Mouse (Mus musculus): ENCODE measurements around the gene Sephs2. TPM values are rescaled to one million over a fixed set of nuclear protein-coding genes. Genes with fewer than 3 reads are reported as not detected.

The Sephs2 gene
- total and polyA plus RNA-seq, 2 experiments from 2014 or later = 70.0 to 95.2 TPM

DNA sequence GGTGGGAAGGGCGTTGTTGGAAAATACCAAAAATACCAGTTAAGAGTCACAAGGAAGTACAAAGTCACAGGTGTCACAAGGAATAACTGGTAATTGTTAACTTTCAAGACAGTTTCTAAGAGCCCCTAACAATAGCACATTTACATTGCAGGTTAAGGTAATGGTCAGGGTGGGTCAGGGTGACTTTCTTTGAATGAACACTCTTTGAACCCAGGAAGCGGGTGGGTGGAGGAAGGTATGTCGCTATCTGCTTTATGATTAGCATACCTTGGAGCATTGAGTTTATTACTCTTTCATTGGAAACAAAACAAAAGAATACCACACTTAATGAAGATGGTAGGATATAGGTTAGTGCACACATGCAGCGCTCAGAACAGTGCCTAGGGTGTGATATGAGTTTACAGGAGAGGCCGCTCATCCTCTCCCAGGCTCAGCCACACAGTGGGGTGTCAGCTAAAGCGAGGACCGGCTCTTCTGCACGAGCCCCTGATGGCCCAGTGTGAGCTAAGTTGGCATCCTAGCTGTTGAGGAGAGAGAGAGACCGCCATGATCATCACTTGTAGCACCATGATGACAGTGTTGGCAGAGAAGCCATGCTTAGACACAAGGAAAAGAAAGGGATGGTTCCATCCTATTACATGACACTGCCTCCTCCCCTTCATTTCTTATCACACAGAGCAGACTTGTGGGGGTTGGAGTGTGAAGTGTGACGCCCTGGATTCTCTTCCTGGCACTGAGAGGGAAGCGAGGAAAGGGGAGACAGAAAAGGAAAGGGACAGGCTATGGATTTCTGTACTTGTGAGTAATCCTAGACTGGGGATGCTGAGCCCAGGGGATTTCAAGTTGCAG lies 48.5 kb downstream of the Sephs2 start:
- H3K4me3 ChIP-seq (ENCODE audit: low read depth, low read length) = no peak overlapping the region
- no peaks in the 10 kb centered on the region for H3K9me3 ChIP-seq (ENCODE audit: low read length)
- DNase-seq (ENCODE audit: low spot score) = no peak
- no peaks in the 10 kb centered on the region; the same call in 1 of the 2 replicates for H3K4me1 ChIP-seq (ENCODE audit: insufficient read depth, low read length)
- TF ChIP-seq CTCF (IDR thresholded peaks at IDR 0.05) = no peak
- no peak overlapping the region for H3K9ac ChIP-seq (replicated peaks; ENCODE audit: low read length, poor library complexity, severe bottlenecking)
- H3K4me2 ChIP-seq (ENCODE audit: low read depth, low read length, poor library complexity, severe bottlenecking) = no peak overlapping the region
- H3K27ac ChIP-seq (ENCODE audit: low read depth, low read length) = no peak overlapping the region
- 89% methylated on average over 11 of the region's 11 CpGs for WGBS
- H3K36me3 ChIP-seq (ENCODE audit: insufficient read depth, low read length) = no peaks in the 10 kb centered on the region
- ATAC-seq (ENCODE audit: low FRiP score) = no peak
- H3K27me3 ChIP-seq (ENCODE audit: insufficient read depth, low read length) = no peaks in the 10 kb centered on the region

DNA sequence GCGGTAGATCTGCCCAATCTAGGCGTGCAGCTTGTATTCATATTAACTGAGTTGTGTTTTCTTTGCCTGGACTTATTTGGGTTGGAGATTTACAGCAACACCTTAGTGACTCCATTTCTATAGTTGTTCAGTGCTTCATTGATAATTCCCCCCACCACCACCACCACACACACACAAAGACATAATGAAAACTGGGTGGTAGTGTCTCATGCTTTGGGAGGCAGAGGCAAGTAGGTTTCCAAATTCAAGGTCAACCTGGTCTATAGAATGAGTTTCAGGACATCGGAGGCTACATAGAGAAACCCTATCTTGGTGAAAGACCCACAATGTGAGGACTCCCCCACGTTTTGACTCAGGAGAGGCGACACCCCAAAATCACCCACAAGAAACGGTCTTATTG lies 49.2 kb downstream of the Sephs2 start:
- no peak for TF ChIP-seq CTCF (IDR thresholded peaks at IDR 0.05)
- Histone ChIP-seq H3K27me3 (ENCODE audit: insufficient read depth, low read length) (no peaks in the 10 kb centered on the region), H3K4me2 (ENCODE audit: low read depth, low read length, poor library complexity, severe bottlenecking) (no peak overlapping the region), H3K4me1 (ENCODE audit: insufficient read depth, low read length) (no peaks in the 10 kb centered on the region), H3K9ac (replicated peaks; ENCODE audit: low read length, poor library complexity, severe bottlenecking) (no peak overlapping the region), H3K36me3 (ENCODE audit: insufficient read depth, low read length) (no peaks in the 10 kb centered on the region), H3K4me3 (ENCODE audit: low read depth, low read length) (no peak overlapping the region), H3K9me3 (ENCODE audit: low read length) (no peaks in the 10 kb centered on the region), H3K27ac (ENCODE audit: low read depth, low read length) (no peak overlapping the region)
- 96% methylated on average over 6 of the region's 6 CpGs for WGBS
- no peak for DNase-seq (ENCODE audit: low spot score)
- ATAC-seq (ENCODE audit: low FRiP score) = no peak

DNA sequence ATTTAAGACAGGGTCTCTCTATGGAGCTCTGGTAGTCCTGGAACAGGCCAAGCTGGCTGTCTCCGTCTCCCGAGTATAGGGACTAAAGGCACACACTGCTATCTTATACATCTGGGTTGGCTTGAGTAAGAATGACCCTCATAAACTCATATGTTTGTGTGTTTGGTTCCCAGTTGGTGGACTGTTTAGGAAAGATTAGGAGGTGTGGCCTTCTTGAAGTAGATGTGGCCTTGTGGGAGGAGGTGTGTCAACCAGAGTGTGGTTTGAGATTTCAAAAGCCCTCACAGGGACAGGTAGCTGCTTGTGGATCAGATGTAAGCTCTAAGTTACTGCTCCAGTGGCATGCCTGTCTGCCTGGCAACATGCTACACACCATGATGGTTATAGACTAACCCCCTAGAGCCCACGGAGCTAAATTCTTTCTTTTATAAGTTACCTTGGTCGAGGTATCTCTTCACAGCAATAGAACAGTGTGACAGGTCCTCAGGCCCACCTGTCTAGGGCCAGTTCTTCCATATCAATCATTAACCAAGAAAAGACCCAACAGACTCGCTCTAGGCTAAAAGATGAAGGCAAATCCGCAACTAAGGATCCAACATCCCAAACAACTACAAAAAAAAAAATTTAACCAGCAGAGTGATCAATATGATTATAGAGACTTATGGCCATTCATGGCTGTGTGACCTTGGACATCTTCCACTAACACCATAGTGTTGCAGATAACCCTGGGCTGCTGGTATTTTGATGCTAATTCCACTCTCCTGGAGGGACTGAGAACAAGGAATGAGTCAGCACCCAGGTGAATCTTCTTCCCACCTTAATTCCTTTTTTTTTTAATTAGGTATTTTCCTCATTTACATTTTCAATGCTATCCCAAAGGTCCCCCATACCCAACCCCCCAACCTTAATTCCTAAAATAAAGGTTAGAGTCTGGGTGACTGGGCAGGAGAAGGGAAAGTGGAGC lies 50.1 kb downstream of the Sephs2 start:
- no peak for TF ChIP-seq CTCF (IDR thresholded peaks at IDR 0.05)
- no peaks in the 10 kb centered on the region for H3K4me1 ChIP-seq (ENCODE audit: insufficient read depth, low read length)
- no peaks in the 10 kb centered on the region for H3K36me3 ChIP-seq (ENCODE audit: insufficient read depth, low read length)
- ATAC-seq (ENCODE audit: low FRiP score) (no peak), DNase-seq (ENCODE audit: low spot score) (no peak)
- H3K4me2 ChIP-seq (ENCODE audit: low read depth, low read length, poor library complexity, severe bottlenecking) = no peak overlapping the region
- 91% methylated on average over 6 of the region's 6 CpGs for WGBS
- no peak overlapping the region for H3K9ac ChIP-seq (replicated peaks; ENCODE audit: low read length, poor library complexity, severe bottlenecking)
- H3K27me3 ChIP-seq (ENCODE audit: insufficient read depth, low read length) = no peaks in the 10 kb centered on the region
- H3K4me3 ChIP-seq (ENCODE audit: low read depth, low read length) = no peak overlapping the region
- no peaks in the 10 kb centered on the region for H3K9me3 ChIP-seq (ENCODE audit: low read length)
- H3K27ac ChIP-seq (ENCODE audit: low read depth, low read length) = no peak overlapping the region

DNA sequence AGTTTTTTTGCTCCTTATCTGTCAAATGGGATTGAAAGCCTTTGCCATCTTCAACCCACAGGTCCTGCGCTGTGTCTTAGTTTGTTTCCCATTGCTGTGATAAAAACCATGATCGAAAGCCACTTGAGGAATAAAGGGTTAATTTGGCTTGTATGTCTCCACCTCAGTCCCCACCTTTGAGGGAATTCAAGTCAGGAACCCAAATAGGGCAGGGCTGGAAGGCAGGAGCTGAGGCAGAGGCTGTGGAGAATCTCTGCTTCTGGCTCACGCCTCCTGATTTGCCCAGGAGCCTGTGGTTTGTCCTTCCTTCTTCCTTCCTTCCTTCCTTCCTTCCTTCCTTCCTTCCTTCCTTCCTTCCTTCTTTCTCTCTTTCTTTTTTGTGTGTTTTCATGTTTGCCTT lies 50.7 kb downstream of the Sephs2 start:
- over 99% methylated on average over 3 of the region's 3 CpGs for WGBS
- no peaks in the 10 kb centered on the region for H3K4me1 ChIP-seq (ENCODE audit: insufficient read depth, low read length)
- H3K27ac ChIP-seq (ENCODE audit: low read depth, low read length) = no peak overlapping the region
- no peaks in the 10 kb centered on the region for H3K9me3 ChIP-seq (ENCODE audit: low read length)
- no peak overlapping the region for H3K4me3 ChIP-seq (ENCODE audit: low read depth, low read length)
- H3K4me2 ChIP-seq (ENCODE audit: low read depth, low read length, poor library complexity, severe bottlenecking) = no peak overlapping the region
- ATAC-seq (ENCODE audit: low FRiP score) (no peak), DNase-seq (ENCODE audit: low spot score) (no peak)
- no peaks in the 10 kb centered on the region for H3K36me3 ChIP-seq (ENCODE audit: insufficient read depth, low read length)
- no peaks in the 10 kb centered on the region for H3K27me3 ChIP-seq (ENCODE audit: insufficient read depth, low read length)
- no peak overlapping the region for H3K9ac ChIP-seq (replicated peaks; ENCODE audit: low read length, poor library complexity, severe bottlenecking)
- TF ChIP-seq CTCF (IDR thresholded peaks at IDR 0.05) = no peak

Other genes with a start within 250 kb of the Sephs2 start
- 223 and 245 TPM in 2 replicates for gene Maz, start 247.0 kb downstream of the Sephs2 start, total RNA-seq (2014; rRNA removed)
- 68.3 and 68.6 TPM in 2 replicates for gene Maz, start 247.0 kb downstream of the Sephs2 start, polyA plus RNA-seq (2015; fragmentation: Nextera tagmentation; extraction: Ambion mirVana)
- 2.9 and 4.2 TPM in 2 replicates for gene Kif22, start 231.6 kb downstream of the Sephs2 start, total RNA-seq (2014; rRNA removed)
- 11.3 and 11.5 TPM in 2 replicates for gene Kif22, start 231.6 kb downstream of the Sephs2 start, polyA plus RNA-seq (2015; fragmentation: Nextera tagmentation; extraction: Ambion mirVana)
- gene Zg16, start 186.7 kb downstream of the Sephs2 start, total RNA-seq (2014; rRNA removed) = 0.49 TPM in 1 of 2 replicates, not detected in the other
- gene Zg16, start 186.7 kb downstream of the Sephs2 start, polyA plus RNA-seq (2015; fragmentation: Nextera tagmentation; extraction: Ambion mirVana) = not detected in 2 replicates
- 2.3 and 5.9 TPM in 2 replicates for gene AI467606, start 182.7 kb downstream of the Sephs2 start, total RNA-seq (2014; rRNA removed)
- gene AI467606, start 182.7 kb downstream of the Sephs2 start, polyA plus RNA-seq (2015; fragmentation: Nextera tagmentation; extraction: Ambion mirVana) = 1.4 and 1.9 TPM in 2 replicates
- gene Qprt, start 151.8 kb downstream of the Sephs2 start, total RNA-seq (2014; rRNA removed) = 1.9 TPM in 2 replicates
- gene Qprt, start 151.8 kb downstream of the Sephs2 start, polyA plus RNA-seq (2015; fragmentation: Nextera tagmentation; extraction: Ambion mirVana) = 1.7 and 1.8 TPM in 2 replicates
- gene Spn, start 136.2 kb downstream of the Sephs2 start, total RNA-seq (2014; rRNA removed) = 0.16 TPM in 1 of 2 replicates, not detected in the other
- not detected in 2 replicates for gene Spn, start 136.2 kb downstream of the Sephs2 start, polyA plus RNA-seq (2015; fragmentation: Nextera tagmentation; extraction: Ambion mirVana)
- 85.7 and 103 TPM in 2 replicates for gene Cd2bp2, start 78.0 kb downstream of the Sephs2 start, total RNA-seq (2014; rRNA removed)
- 62.6 and 64.8 TPM in 2 replicates for gene Cd2bp2, start 78.0 kb downstream of the Sephs2 start, polyA plus RNA-seq (2015; fragmentation: Nextera tagmentation; extraction: Ambion mirVana)
- 70.2 and 72.3 TPM in 2 replicates for gene Tbc1d10b, start 65.6 kb downstream of the Sephs2 start, total RNA-seq (2014; rRNA removed)
- gene Tbc1d10b, start 65.6 kb downstream of the Sephs2 start, polyA plus RNA-seq (2015; fragmentation: Nextera tagmentation; extraction: Ambion mirVana) = 24.5 and 28.7 TPM in 2 replicates
- gene Mylpf, start 65.2 kb downstream of the Sephs2 start, total RNA-seq (2014; rRNA removed) = 0.90 and 1.4 TPM in 2 replicates
- gene Mylpf, start 65.2 kb downstream of the Sephs2 start, polyA plus RNA-seq (2015; fragmentation: Nextera tagmentation; extraction: Ambion mirVana) = 1.5 and 2.2 TPM in 2 replicates
- 37.4 and 39.6 TPM in 2 replicates for gene Zfp553, start 41.0 kb downstream of the Sephs2 start, total RNA-seq (2014; rRNA removed)
- 32.3 TPM in 2 replicates for gene Zfp553, start 41.0 kb downstream of the Sephs2 start, polyA plus RNA-seq (2015; fragmentation: Nextera tagmentation; extraction: Ambion mirVana)
- 0.22 and 3.7 TPM in 2 replicates for gene Sept1, start 40.9 kb downstream of the Sephs2 start, total RNA-seq (2014; rRNA removed)
- gene Sept1, start 40.9 kb downstream of the Sephs2 start, polyA plus RNA-seq (2015; fragmentation: Nextera tagmentation; extraction: Ambion mirVana) = 4.2 and 5.3 TPM in 2 replicates
- 76.8 and 94.5 TPM in 2 replicates for gene Zfp771, start 29.8 kb downstream of the Sephs2 start, total RNA-seq (2014; rRNA removed)
- gene Zfp771, start 29.8 kb downstream of the Sephs2 start, polyA plus RNA-seq (2015; fragmentation: Nextera tagmentation; extraction: Ambion mirVana) = 80.2 and 83.8 TPM in 2 replicates
- 75.0 and 92.2 TPM in 2 replicates for gene Dctpp1, start 13.3 kb downstream of the Sephs2 start, total RNA-seq (2014; rRNA removed)
- gene Dctpp1, start 13.3 kb downstream of the Sephs2 start, polyA plus RNA-seq (2015; fragmentation: Nextera tagmentation; extraction: Ambion mirVana) = 120 and 132 TPM in 2 replicates
- 0.49 and 0.61 TPM in 2 replicates for gene Itgal, start 22.2 kb upstream of the Sephs2 start, total RNA-seq (2014; rRNA removed)
- gene Itgal, start 22.2 kb upstream of the Sephs2 start, polyA plus RNA-seq (2015; fragmentation: Nextera tagmentation; extraction: Ambion mirVana) = 0.22 TPM in 2 replicates
- 47.2 and 56.3 TPM in 2 replicates for gene Zfp768, start 71.5 kb upstream of the Sephs2 start, total RNA-seq (2014; rRNA removed)
- gene Zfp768, start 71.5 kb upstream of the Sephs2 start, polyA plus RNA-seq (2015; fragmentation: Nextera tagmentation; extraction: Ambion mirVana) = 12.7 and 14.9 TPM in 2 replicates
- gene Zfp747, start 102.0 kb upstream of the Sephs2 start, total RNA-seq (2014; rRNA removed) = 8.3 and 8.6 TPM in 2 replicates
- gene Zfp747, start 102.0 kb upstream of the Sephs2 start, polyA plus RNA-seq (2015; fragmentation: Nextera tagmentation; extraction: Ambion mirVana) = 4.0 and 5.8 TPM in 2 replicates
- 4.0 and 4.1 TPM in 2 replicates for gene 9130019O22Rik, start 113.1 kb upstream of the Sephs2 start, total RNA-seq (2014; rRNA removed)
- gene 9130019O22Rik, start 113.1 kb upstream of the Sephs2 start, polyA plus RNA-seq (2015; fragmentation: Nextera tagmentation; extraction: Ambion mirVana) = 1.4 and 2.0 TPM in 2 replicates
- 8.5 and 9.1 TPM in 2 replicates for gene E430018J23Rik, start 119.6 kb upstream of the Sephs2 start, total RNA-seq (2014; rRNA removed)
- 1.4 and 1.9 TPM in 2 replicates for gene E430018J23Rik, start 119.6 kb upstream of the Sephs2 start, polyA plus RNA-seq (2015; fragmentation: Nextera tagmentation; extraction: Ambion mirVana)
- gene Zfp764, start 132.8 kb upstream of the Sephs2 start, total RNA-seq (2014; rRNA removed) = 4.7 and 6.7 TPM in 2 replicates
- 2.7 and 3.6 TPM in 2 replicates for gene Zfp764, start 132.8 kb upstream of the Sephs2 start, polyA plus RNA-seq (2015; fragmentation: Nextera tagmentation; extraction: Ambion mirVana)
- gene Zfp688, start 148.0 kb upstream of the Sephs2 start, total RNA-seq (2014; rRNA removed) = 21.1 and 33.1 TPM in 2 replicates
- 34.3 and 36.0 TPM in 2 replicates for gene Zfp688, start 148.0 kb upstream of the Sephs2 start, polyA plus RNA-seq (2015; fragmentation: Nextera tagmentation; extraction: Ambion mirVana)
- 7.7 and 11.0 TPM in 2 replicates for gene Zfp689, start 175.1 kb upstream of the Sephs2 start, total RNA-seq (2014; rRNA removed)
- gene Zfp689, start 175.1 kb upstream of the Sephs2 start, polyA plus RNA-seq (2015; fragmentation: Nextera tagmentation; extraction: Ambion mirVana) = 7.3 and 8.0 TPM in 2 replicates
- gene Prr14, start 185.6 kb upstream of the Sephs2 start, total RNA-seq (2014; rRNA removed) = 36.2 and 38.7 TPM in 2 replicates
- 28.2 and 28.3 TPM in 2 replicates for gene Prr14, start 185.6 kb upstream of the Sephs2 start, polyA plus RNA-seq (2015; fragmentation: Nextera tagmentation; extraction: Ambion mirVana)
- 41.0 and 44.8 TPM in 2 replicates for gene Fbrs, start 205.1 kb upstream of the Sephs2 start, total RNA-seq (2014; rRNA removed)
- gene Fbrs, start 205.1 kb upstream of the Sephs2 start, polyA plus RNA-seq (2015; fragmentation: Nextera tagmentation; extraction: Ambion mirVana) = 9.6 and 11.8 TPM in 2 replicates
- gene Srcap, start 237.9 kb upstream of the Sephs2 start, total RNA-seq (2014; rRNA removed) = 31.7 and 50.8 TPM in 2 replicates
- gene Srcap, start 237.9 kb upstream of the Sephs2 start, polyA plus RNA-seq (2015; fragmentation: Nextera tagmentation; extraction: Ambion mirVana) = 25.9 and 30.4 TPM in 2 replicates
- gene Gm42715, start 245.5 kb upstream of the Sephs2 start, total RNA-seq (2014; rRNA removed) = 19.6 and 32.1 TPM in 2 replicates
- 9.0 and 11.4 TPM in 2 replicates for gene Gm42715, start 245.5 kb upstream of the Sephs2 start, polyA plus RNA-seq (2015; fragmentation: Nextera tagmentation; extraction: Ambion mirVana)

Measured in midbrain, postnatal 0 days (tissue).